Mouse (Mus musculus): ENCODE measurements around the gene Peli2. TPM values are rescaled to one million over a fixed set of nuclear protein-coding genes. Genes with fewer than 3 reads are reported as not detected.
A peak's percentile ranks its signal among the peaks of the same experiment; 100 is the strongest.

Peli2 gene
- total RNA-seq, 2 experiments from 2014 or later = 12.5 to 14.7 TPM

DNA sequence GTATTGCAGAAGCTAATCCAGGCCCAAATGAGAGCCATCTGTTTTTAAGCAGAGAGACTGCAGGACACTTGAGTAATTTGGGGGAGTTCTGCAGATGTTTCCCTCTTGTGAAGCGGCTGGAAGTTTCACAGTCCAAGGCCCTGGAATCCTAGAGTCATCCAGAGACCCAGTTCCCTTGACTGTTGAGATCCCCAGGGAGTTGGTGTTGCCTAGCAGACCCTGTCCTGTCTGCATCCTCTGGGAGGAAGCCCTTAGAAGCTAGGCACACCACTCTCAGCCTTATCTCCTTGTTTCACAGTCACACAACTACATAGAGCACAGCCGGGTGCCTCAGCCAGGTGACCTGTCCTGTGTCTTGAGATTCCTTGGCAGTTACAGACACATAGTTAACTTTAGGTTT is 30.9 kb downstream of the Peli2 start:
- DNase-seq = no peak

DNA sequence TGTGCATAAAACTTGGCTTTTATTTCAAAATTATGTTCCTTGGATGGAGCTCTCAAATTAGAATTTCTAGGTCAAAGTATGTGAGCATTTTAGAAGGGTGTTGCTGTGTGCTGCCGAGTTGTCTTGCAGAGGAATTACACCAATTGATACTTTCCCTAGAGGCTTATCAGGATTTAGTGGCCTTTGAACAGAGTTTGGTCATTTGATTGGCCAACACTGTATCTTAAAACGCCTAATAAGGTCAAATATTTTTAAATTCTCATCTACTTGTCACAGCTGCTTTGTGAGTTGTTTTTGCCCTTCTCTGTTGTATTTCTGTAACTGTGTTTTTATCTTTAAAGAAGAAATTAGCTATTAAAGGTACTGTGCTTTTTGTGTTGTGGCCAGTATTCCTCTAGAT is 32.4 kb downstream of the Peli2 start:
- DNase-seq = no peak

DNA sequence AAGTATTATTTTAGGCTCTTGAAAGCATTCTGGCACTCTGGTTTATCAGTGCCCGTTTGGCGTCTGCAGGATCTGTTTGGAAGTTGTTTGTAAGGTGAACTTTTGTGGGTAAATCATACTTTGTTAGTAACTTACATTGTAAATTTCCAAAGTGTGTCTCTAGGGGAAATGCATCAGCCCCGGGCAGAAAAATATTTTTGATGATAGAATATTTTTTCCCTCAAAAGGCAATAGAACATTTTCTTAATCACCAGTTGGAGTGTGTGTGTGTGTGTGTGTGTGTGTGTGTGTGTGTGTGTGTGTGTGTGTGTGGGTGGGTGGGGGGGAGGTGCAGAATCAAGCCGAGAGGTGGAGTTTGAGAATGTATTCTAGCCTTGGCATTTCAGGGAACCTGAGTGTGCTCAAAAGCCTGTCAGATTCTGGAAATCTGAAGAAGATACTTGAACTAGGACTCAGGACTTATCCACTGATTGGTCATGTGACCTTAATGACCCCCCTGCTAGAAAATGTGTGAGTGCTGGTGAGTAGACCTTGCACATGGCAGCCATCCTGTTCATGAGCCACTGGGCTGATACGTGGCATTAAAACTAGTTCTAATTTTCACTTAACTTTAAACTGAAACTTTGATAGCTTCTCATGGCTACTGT is 33.4 kb downstream of the Peli2 start:
- DNase-seq = no peak

DNA sequence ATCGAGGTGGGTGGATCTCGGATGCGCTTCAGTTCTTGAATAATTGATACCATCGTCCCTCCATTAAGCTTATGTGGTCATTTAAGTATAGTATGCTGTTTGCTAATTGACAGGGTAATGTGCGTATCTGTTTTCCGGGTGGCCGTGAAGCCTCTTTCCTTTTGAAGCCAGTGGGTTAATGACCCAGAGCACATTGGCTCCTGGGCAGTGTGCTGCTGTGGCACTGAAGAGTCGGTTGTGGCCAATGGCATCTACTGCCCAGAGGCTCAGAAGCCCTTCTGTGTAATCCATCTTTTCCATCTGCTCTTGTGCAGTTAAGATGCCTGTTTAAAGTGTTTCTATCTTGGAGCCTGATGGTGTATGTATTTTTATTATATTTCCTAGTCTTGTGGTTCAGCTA is 34.0 kb downstream of the Peli2 start:
- no peak for DNase-seq

DNA sequence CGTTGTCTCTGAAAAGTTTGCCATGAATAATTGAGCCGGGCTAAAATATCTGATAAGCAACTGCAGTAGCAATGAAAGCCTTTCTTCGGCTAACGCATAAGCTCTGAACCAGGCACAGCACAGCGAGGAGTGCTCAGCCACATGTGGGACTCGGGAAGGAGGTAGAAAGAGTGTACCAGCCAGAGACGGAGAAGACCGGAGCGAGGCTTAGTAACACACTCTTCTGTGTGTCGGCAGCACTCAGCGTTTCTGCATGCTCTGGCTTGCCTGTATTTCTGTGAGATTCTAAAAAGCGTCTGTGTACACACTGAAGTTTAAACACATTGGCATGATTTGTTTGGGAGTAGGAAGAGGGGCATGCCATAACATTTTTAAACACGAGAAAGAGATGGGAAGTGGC is 34.5 kb downstream of the Peli2 start:
- DNase-seq = no peak

DNA sequence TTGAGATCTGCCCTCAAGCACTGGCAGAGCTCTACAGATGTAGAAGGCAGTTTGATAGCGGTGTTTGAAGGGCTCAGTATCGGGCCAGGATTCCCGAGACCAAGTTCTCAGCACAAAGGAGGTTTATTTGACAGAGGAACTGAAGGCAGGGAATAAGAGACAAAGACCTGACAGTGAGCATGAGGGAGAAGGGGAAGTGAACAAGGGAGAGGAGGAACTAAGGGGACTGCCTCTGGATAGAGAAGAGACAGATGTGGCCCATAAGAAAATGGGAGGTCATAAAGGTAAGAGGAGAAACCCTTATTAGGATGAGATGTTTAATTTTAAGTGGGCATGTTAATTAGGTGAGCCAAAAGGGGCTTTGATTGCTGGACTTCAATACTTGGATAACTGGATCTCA is 36.5 kb downstream of the Peli2 start:
- no peak for DNase-seq

DNA sequence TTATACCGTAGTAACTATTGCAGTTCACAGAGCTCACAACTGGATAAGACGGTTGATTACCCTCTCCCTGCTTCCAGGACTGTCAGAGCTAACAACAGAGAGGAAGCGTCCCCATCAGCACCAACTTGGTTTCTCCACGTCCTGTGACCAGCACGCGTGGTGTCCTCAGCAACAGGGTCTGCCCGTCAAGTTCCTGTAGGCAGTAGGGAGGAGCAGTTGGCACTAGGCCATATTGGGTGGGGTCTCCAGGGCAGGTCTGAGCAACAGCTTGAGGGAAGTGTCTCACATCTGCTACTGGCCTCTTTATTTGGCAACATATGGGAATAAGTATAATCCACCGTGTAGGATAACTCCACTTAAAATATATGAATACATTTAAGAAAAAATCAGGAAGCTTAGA is 37.2 kb downstream of the Peli2 start:
- no peak for DNase-seq

DNA sequence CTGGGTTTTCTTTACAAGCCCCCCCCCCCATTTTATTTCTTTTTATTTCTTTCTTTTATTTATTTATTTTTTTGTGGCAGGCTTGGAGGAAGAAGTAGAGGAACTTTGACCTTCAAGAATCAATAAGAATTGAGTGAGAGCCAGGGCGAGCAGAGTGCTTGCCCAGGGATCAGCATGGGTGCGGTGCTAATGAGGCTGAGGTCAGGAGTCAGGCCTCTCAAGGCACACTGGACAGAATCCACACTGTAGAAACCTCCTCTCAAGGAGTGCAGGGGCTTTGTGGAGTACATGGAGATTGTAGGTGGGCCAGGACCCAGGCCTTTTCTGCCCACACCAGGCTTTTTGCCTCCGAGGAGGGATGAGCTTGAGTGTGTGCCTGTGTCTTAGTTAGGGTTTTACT is 38.8 kb downstream of the Peli2 start:
- DNase-seq = no peak

DNA sequence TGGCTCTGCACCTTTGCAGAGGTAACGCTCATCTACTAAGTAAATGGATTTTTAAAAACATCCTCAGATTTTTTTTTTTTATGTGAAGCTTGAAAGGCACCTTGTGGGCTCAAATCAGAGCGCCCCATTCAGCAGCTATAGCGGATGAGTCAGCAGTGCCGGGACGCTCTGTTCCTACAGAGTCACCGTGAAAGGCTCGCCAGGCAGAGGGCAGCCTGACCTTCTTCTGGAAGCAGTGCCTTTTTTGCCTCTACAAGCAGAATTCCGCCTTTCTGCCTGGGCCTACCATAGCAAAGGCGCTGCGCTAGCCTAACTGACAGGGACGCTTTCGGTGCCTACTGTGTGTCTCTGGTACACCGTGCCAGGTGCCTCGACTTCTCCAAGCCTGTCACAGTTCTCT is 41.8 kb downstream of the Peli2 start:
- DNase-seq = no peak

DNA sequence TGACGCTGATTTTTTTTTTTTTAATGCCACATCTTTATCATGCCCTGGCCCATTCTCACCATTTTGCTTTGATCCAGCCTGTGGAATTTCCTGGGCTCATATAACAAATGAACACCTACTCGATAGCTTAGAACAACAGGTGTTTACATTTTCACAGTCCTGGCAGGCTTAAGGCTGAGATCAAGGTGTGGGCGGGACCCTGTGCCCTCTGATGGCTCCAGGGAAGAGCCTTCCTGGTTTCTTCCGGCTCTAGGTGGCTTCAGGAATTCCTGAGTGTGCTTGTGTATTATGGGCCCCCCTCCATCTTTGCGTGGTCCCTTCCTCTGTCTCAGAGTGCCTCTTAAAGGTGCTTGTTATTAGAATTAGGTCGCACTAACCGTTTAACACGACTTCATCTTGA is 44.3 kb downstream of the Peli2 start:
- DNase-seq = no peak

DNA sequence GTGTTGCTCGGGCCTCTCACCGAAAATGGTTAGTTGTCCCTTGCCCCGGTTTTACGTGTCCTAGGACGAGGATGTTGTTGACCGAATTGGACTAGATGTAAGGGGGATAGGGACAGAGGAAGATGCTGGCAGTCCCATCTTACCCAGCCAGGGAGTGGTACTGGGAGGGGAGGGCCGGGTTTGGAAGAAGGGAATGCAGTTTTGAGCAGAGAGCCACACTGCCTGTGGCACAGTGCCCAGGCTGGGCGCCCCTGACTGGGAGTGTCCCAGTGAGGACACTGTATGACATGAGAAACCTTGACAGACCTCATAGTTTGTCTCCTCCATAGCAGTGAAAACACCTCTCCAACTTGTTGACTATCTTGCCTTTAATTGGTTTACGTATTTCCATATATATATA is 45.8 kb downstream of the Peli2 start:
- DNase-seq = no peak

DNA sequence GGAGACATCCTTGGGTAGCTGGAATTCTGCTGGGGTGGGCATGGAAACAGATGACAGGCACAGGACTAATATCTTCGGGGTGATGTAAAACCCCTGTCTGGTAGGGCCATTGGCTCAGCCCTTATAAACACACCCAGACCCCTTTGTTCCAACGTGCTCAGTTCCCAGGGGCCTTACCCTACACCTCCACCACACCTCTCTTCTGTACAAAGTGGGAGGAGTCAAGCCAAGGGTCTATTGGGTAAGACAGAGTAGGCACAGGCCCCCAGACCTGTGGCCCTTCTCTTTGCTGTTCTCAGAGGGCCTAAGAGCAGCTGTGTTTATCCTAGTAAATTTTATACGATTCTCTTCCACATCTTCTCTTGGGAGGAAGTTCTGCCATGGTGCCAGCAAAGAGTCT is 46.4 kb downstream of the Peli2 start:
- no peak for DNase-seq

DNA sequence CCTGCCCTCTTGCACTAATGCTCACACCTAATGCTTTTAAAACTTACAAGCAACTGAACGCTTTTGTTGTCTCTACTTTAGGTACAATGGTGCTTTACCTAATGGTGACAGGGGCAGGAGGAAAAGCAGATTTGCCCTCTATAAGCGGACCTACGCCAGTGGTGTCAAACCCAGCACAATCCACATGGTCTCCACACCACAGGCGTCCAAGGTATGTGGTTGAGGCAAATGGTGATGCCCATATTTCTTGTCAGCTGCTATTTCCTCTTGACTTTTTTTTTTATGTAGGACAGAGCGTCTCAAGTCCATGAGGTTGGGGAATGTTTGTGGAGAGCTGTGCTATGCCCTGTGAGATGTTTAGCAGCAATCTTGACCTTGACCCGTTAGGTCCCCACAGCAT is 47.5 kb downstream of the Peli2 start:
- DNase-seq = no peak

DNA sequence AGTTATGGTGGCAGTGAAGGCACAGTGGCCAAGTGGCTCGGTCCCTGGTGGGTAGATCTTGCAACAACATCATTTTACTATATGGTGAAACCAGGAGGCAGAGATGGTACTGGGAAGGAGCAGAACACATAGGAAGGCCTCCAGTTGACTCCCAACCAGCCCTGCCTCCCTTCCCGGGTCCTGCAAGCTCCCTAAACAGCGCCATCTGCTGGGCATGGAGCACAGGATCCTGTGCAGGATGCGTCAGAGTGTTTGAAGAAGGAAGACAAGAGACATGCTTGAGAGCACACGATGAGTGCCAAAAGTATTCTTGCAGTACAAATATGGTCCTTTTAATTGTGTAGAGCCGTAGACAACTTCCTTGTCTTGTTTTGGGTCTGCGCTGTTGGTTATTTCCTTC is 49.3 kb downstream of the Peli2 start:
- no peak for DNase-seq

DNA sequence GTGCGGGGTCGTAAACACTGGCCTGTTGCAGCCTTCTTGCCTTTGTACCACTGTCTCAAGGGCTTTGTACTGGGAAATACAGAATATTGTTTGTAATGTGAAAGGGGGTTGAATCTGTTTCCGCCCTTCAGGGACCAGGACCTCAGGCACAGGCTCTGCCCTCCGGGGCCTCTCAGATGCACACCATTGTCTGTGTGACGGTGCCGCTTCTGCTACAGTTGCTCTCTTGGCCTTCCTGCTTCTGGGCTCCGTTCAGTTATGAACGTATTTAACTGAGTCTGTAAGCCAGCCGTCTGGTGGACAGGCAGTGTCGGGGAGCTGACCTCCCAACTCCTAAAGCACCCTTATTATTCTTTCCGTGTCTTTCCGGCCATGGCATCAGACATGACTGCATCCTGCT is 50.6 kb downstream of the Peli2 start:
- DNase-seq = no peak

DNA sequence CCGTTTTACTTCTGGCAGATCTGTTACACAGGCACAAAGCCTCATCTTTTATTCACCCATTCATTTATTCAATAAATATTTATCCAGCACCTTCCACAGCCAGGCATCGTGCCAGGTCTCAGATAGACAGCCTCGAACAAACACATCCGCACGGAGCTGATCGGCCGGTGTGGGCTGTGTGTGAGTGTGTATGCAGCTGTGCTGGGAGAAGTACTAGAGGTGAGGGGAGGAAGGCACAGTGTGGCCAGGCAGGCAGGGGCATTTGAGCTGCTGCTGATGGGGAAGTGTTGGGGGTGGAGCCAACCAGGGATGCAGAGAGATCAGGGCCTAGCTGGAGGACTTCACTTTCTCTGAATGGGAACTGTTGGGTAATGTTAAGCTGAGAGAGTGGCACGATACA is 51.4 kb downstream of the Peli2 start:
- no peak for DNase-seq

DNA sequence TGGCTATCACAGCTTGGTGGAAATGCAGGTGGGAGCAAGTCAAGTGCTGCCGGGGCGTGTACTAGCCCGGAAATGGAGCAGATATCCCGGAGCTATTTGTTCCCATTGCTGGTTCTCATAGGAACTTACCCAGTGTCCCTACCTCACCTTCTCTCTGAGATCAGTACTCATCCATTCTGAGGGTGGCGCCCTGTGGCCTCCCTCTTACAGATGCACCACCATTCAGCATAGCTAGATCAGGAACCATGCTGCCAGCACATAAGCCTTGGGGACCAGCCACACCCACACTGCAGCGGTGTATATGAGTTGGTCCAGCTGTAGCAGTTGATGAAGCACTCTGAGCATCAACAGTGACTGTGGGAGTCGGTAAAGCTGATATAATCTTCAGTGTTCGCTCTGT is 52.3 kb downstream of the Peli2 start:
- DNase-seq = no peak

DNA sequence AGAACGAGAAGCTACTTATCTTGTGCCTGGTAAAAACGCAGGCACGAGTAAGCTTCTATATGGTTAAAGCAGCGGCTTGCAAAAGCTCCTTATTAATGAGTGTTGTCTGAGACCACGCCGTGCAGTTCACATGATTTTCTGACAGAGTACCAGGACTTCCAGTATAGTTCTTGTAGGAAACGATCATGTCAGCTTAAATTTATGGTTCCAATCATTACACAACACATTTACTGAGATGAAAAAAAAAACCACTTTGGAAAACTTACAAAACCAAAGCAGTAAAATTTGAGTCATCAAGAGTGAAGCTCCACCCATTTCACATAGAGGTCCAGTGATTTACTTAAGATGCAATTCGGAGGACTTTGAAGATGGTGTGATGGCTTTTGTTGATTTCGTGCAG is 53.2 kb downstream of the Peli2 start:
- no peak for DNase-seq

DNA sequence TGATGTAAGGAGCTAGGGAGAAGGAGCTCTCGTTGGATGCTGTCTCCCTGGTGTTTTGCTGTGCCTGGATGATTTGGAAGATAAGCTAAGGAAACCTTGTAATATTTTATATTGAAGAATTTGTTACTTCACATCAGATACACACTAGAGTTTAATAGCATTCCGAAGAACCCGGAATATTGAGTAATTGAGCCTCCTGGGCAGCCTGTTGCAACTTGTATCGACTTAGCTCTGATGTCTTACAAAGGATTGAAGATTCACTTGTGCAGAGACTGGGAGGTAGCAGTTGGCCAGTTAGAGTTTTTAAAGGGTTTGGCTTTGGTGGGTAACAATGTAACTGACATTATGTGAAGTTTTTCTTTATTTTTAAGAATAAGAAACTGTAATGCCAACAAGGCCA is 53.7 kb downstream of the Peli2 start:
- DNase-seq = no peak

DNA sequence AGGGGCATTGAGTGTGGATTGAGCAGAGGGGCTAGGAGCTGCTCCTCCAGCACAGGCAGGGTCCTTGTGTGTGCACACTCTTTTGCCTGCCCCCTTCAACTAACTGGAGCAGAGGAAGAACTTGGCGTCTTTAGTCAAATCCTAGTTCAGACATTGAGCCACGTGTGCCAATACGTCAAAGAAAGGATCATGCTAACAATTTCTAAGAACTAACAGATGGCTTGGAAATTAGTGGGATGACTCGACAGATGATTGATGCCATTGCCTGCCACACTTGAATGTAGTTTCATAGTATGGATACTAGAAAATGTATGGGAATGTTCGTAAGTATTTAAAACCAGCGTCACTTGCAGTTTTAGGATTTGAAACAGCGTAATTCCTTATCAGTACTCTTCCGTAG is 54.5 kb downstream of the Peli2 start:
- no peak for DNase-seq

DNA sequence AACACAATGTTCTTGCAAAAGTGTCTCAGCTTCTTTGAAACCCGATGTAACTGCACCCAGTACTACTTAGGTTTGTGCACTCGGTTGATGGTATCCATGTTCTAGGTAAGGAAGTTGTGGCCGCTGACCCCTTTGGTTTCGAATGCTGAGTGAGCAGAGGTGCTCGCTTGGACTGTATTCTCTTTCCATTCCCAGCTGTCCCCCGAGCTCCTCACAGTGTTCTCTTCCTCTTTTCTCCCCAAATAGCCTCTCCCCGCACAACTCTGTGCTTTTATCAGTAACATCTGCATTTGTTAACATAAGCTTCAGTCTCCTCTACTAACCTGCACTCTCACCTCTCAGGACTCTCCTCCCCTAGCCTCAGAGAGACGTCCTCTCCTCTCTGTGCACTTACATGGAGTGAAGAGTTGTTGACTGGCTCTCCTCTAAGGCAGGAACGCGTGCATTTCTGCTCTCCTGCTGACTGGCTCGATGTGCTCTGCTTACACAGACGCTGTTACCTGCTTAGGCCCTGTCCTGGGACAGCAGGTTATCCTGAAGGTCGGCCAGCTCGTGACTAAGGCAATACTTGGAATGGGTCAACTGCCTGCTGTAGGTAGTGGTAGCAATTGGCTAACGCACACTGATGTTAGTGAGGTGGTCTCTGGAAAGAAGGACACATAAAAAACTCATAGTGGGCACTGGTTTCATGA is 57.8 kb downstream of the Peli2 start:
- DNase-seq = no peak

DNA sequence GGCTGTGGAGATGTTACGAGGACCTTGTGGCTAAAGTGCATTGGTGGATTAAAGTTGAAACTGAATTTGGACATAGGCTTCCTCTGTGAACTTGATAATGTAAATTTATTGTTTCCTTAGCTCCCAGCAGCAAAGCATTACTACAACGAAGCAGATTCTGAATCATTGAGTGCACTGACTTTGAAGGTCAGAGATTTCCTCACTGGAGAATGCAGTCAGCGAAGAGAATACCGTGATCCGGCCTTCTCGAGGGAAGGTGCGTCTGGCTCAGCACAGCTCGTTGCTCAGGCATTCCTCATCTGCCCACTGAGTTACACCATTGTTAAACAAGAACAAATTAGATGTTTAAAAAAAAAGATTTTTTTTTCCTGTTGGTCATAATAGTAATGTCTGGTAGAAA is 58.4 kb downstream of the Peli2 start:
- DNase-seq = no peak

DNA sequence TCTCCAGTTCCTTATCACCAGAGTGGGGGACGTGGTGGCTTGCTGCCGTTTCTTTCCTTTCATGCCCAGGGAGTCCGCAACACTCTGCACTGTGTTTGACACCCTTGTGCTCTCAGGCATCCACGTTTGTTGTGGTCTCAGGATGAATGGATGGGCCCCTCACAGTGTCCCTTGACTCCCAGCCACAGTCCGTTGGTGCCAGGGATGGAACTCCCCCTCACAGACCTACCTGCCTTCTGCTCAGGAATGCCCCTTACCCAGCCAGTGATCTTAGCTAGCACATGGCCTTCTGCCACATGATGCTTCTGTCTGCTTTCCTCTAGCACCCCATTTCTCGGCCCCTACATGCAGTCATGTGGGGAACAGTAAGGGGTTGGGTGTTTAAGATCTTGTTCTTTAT is 65.7 kb downstream of the Peli2 start:
- no peak for DNase-seq

DNA sequence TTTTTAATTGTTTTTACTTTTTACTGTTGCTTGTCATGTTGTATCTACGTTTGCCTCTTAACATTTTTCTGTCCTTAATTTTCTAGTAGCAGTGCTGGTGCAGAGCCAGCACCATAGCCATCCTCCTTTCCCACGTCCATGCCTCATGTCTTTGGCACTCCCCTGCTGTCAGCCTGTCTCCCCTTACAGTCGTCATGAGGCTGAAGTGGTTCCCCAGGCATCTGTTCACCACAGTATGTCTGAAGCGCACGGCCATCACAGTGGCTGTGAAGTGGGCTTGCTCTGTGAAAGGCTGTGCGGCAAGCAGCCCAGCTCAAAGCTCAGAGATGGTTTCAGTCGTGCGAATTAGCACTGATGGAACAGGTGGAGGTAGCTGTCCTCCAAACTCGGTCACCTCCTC is 66.5 kb downstream of the Peli2 start:
- DNase-seq = no peak

DNA sequence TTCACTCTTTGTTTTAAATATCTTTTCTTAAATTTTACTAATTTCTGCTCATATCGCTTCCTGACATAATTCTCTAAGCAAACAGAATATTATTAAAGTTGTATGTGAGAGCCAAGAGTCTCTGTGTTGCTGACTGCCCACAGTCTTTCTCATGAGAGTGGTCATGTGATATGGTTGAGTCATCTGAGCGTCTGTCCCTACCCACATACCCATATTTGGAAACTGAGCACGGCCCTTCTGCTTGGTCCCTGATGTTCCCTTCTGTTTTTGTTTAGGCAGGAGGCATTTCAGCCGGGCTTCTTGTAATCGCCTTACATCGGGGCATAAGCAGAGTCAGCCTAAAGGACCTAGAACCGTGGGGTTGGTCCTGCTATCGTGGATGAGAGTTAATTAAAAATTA is 68.7 kb downstream of the Peli2 start:
- DNase-seq = peak; percentile 40

All from gastrocnemius, postnatal 25 days (tissue).